Mouse (Mus musculus): ENCODE measurements around the gene Slc17a9. TPM values are rescaled to one million over a fixed set of nuclear protein-coding genes. Genes with fewer than 3 reads are reported as not detected.

Slc17a9 gene
- total and polyA plus RNA-seq, 3 experiments = 6.7 to 16.1 TPM; not detected in 1

- Histone ChIP-seq H3K4me1 (ENCODE audit: control insufficient read depth in 1 of 2, insufficient read depth in 2 of 2, low read length in 2 of 2) (no peaks in the 10 kb centered on the region), H3K36me3 (ENCODE audit: control insufficient read depth in 1 of 2, insufficient read depth in 2 of 2, low read length in 2 of 2) (no peaks in the 10 kb centered on the region)
Observed at GRCm38 (mm10) chr2:180746569-180747192, 21.6 kb downstream of the Slc17a9 start.

GRCm38 (mm10) chr2:180748904-180749303, 23.8 kb downstream of the Slc17a9 start:
- TF ChIP-seq ZMIZ1 (IDR thresholded peaks at IDR 0.05; ENCODE audit: low read depth, low read length) = no peak
- TF ChIP-seq TCF12 (IDR thresholded peaks at IDR 0.05; ENCODE audit: low read depth, low read length) = no peak
- no peak for TF ChIP-seq ZC3H11A (IDR thresholded peaks at IDR 0.05; ENCODE audit: low read depth, low read length)
- TF ChIP-seq BHLHE40 (IDR thresholded peaks at IDR 0.05; ENCODE audit: borderline replicate concordance, low read depth, low read length) = no peak
- no peak for TF ChIP-seq MAZ (IDR thresholded peaks at IDR 0.05; ENCODE audit: low read depth, low read length)
- TF ChIP-seq POLR2A (IDR thresholded peaks at IDR 0.05; ENCODE audit: control insufficient read depth in 1 of 2, insufficient read depth in 1 of 2, low read depth in 1 of 2, low read length in 2 of 2, poor library complexity in 1 of 2) = no peak
- TF ChIP-seq MAFK (IDR thresholded peaks at IDR 0.05; ENCODE audit: borderline replicate concordance, low read depth, low read length) = no peak
- TF ChIP-seq ZKSCAN1 (IDR thresholded peaks at IDR 0.05; ENCODE audit: low read depth, low read length) = no peak
- TF ChIP-seq EP300 (IDR thresholded peaks at IDR 0.05; ENCODE audit: low read depth in 1 of 2, low read length in 2 of 2) = no peak
- no peak for TF ChIP-seq MAX (IDR thresholded peaks at IDR 0.05; ENCODE audit: low read length)
- TF ChIP-seq HCFC1 (IDR thresholded peaks at IDR 0.05; ENCODE audit: low read depth, low read length) = no peak
- no peak for TF ChIP-seq MEF2A (IDR thresholded peaks at IDR 0.05; ENCODE audit: extremely low read depth, insufficient replicate concordance, low read depth, low read length, poor library complexity, severe bottlenecking)
- no peak for TF ChIP-seq NRF1 (IDR thresholded peaks at IDR 0.05; ENCODE audit: insufficient read depth, low read depth, low read length, poor library complexity, severe bottlenecking)
- TF ChIP-seq UBTF (IDR thresholded peaks at IDR 0.05; ENCODE audit: borderline replicate concordance, insufficient read depth, low read depth, low read length) = no peak
- TF ChIP-seq MYB (IDR thresholded peaks at IDR 0.05; ENCODE audit: low read depth, low read length) = no peak
- no peak for TF ChIP-seq TAL1 (IDR thresholded peaks at IDR 0.05; ENCODE audit: low read length)
- TF ChIP-seq MXI1 (IDR thresholded peaks at IDR 0.05; ENCODE audit: low read depth, low read length) = no peak
- TF ChIP-seq NELFE (IDR thresholded peaks at IDR 0.05; ENCODE audit: low read depth, low read length) = no peak
- TF ChIP-seq ZNF384 (IDR thresholded peaks at IDR 0.05; ENCODE audit: low read depth, low read length) = no peak
- TF ChIP-seq SMC3 (IDR thresholded peaks at IDR 0.05; ENCODE audit: low read depth, low read length) = no peak
- no peak for DNase-seq (ENCODE audit: low read depth, low spot score)
- H3K4me1 ChIP-seq (ENCODE audit: control insufficient read depth in 1 of 2, insufficient read depth in 2 of 2, low read length in 2 of 2) = no peaks in the 10 kb centered on the region
- H3K79me2 ChIP-seq (ENCODE audit: control insufficient read depth, insufficient read depth, low read length, poor library complexity) = no peaks in the 10 kb centered on the region
- H3K27ac ChIP-seq (ENCODE audit: control insufficient read depth, low read depth, low read length) = no peak overlapping the region
- H3K4me3 ChIP-seq (ENCODE audit: control insufficient read depth in 1 of 2, insufficient read depth in 1 of 2, low read depth in 2 of 2, low read length in 2 of 2) = no peak overlapping the region
- H3K27me3 ChIP-seq (ENCODE audit: control insufficient read depth in 1 of 2, insufficient read depth in 2 of 2, low read length in 2 of 2) = peaks cover 0 to 4% of the 10 kb centered on the region in 2 experiments; a peak in 2 of 4 replicates
- H3K9me3 ChIP-seq (replicated peaks; ENCODE audit: insufficient read depth, low read length) = no peaks in the 10 kb centered on the region
- no peak overlapping the region for H3K9ac ChIP-seq (ENCODE audit: control insufficient read depth, low read depth, low read length, poor library complexity, severe bottlenecking)
- H3K36me3 ChIP-seq (ENCODE audit: control insufficient read depth in 1 of 2, insufficient read depth in 2 of 2, low read length in 2 of 2) = no peaks in the 10 kb centered on the region

More at GRCm38 (mm10) chr2:180746569-180747192, 21.6 kb downstream of the Slc17a9 start:
- Histone ChIP-seq H3K9me3 (replicated peaks; ENCODE audit: insufficient read depth, low read length) (no peaks in the 10 kb centered on the region), H3K27me3 (ENCODE audit: control insufficient read depth in 1 of 2, insufficient read depth in 2 of 2, low read length in 2 of 2) (peaks cover 0 to 2% of the 10 kb centered on the region in 2 experiments; a peak in 1 of 4 replicates), H3K79me2 (ENCODE audit: control insufficient read depth, insufficient read depth, low read length, poor library complexity) (no peaks in the 10 kb centered on the region), H3K27ac (ENCODE audit: control insufficient read depth, low read depth, low read length) (no peak overlapping the region), H3K9ac (ENCODE audit: control insufficient read depth, low read depth, low read length, poor library complexity, severe bottlenecking) (no peak overlapping the region), H3K4me3 (ENCODE audit: control insufficient read depth in 1 of 2, insufficient read depth in 1 of 2, low read depth in 2 of 2, low read length in 2 of 2) (no peak overlapping the region)
- no peak for DNase-seq (ENCODE audit: low read depth, low spot score)
- TF ChIP-seq SMC3 (IDR thresholded peaks at IDR 0.05; ENCODE audit: low read depth, low read length) (no peak), CTCF (IDR thresholded peaks at IDR 0.05 in 2 of 3, conservative IDR thresholded peaks at IDR 0.05 in 1 of 3; ENCODE audit: control insufficient read depth in 1 of 3, insufficient read depth in 1 of 3, low read depth in 2 of 3, low read length in 3 of 3, poor library complexity in 1 of 3, severe bottlenecking in 1 of 3) (no peak), MYC (IDR thresholded peaks at IDR 0.05; ENCODE audit: low read depth, low read length) (no peak), MAFK (IDR thresholded peaks at IDR 0.05; ENCODE audit: borderline replicate concordance, low read depth, low read length) (no peak), KAT2A (conservative IDR thresholded peaks at IDR 0.05; ENCODE audit: low read depth, low read length) (no peak), BHLHE40 (IDR thresholded peaks at IDR 0.05; ENCODE audit: borderline replicate concordance, low read depth, low read length) (no peak), MAX (IDR thresholded peaks at IDR 0.05; ENCODE audit: low read length) (no peak), RCOR1 (IDR thresholded peaks at IDR 0.05; ENCODE audit: low read depth, low read length) (no peak), MYB (IDR thresholded peaks at IDR 0.05; ENCODE audit: low read depth, low read length) (no peak), EP300 (IDR thresholded peaks at IDR 0.05; ENCODE audit: low read depth in 1 of 2, low read length in 2 of 2) (no peak), ELF1 (IDR thresholded peaks at IDR 0.05; ENCODE audit: low read depth, low read length) (no peak), POLR2AphosphoS5 (IDR thresholded peaks at IDR 0.05; ENCODE audit: borderline replicate concordance, low read depth, low read length) (no peak), JUND (IDR thresholded peaks at IDR 0.05; ENCODE audit: low read depth, low read length) (no peak), CHD1 (IDR thresholded peaks at IDR 0.05; ENCODE audit: low read depth, low read length) (no peak), ZC3H11A (IDR thresholded peaks at IDR 0.05; ENCODE audit: low read depth, low read length) (no peak), TBP (IDR thresholded peaks at IDR 0.05; ENCODE audit: low read depth, low read length) (no peak)

Measured in MEL (cell line).